Mouse (Mus musculus): Measurements from ENCODE around the gene Klhl24. TPM values are rescaled to one million over a fixed set of nuclear protein-coding genes. Genes with fewer than 3 reads are reported as not detected.

Gene Klhl24
- total RNA-seq (2023): 100 to 1,000 TPM; 270 to 315 TPM

GRCm38 (mm10) chr16:20097069-20097710 is at the start of gene Klhl24:
Gene Klhl24, plus strand, starts transcription at chr16:20097542.

GRCm38 (mm10) chr16:20140772-20141531 is 43.6 kb downstream of the Klhl24 start, which contains the start of gene Yeats2:
Gene Yeats2, plus strand, starts transcription at chr16:20141063.

Other genes starting within 250 kb of the Klhl24 start
- 100 to 1,000 TPM; 119 to 125 TPM for gene Klhl6, start 114.5 kb upstream of the Klhl24 start, total RNA-seq (2023)
- gene Yeats2, start 43.5 kb downstream of the Klhl24 start, total RNA-seq (2023): 10 to 100 TPM; 55.1 to 59.1 TPM
- not detected for gene Map6d1, start 143.8 kb downstream of the Klhl24 start, total RNA-seq (2023)
- gene Parl, start 204.8 kb downstream of the Klhl24 start, total RNA-seq (2023): 10 to 100 TPM; 65.9 to 79.3 TPM
- not detected for gene Cyp2ab1, start 227.9 kb downstream of the Klhl24 start, total RNA-seq (2023)

All from B cell, adult 67 days (primary cell).